Mouse (Mus musculus) adrenal gland, adult 18-20 months (tissue): ENCODE measurements around the gene Ndufb2. TPM values are rescaled to one million over a fixed set of nuclear protein-coding genes. Genes with fewer than 3 reads are reported as not detected.

ENCODE experiments used
- DNase-seq, 2 experiments: peaks; one replicate each; pipeline ENCODE4 v3.0.0; 2021 to 2022; ENCODE audit warnings: low spot score in 2 of 2
- long read RNA-seq, 2 experiments: library from polyadenylated mRNA; stranded (forward); transcript quantifications; one replicate each; pipeline ENCODE4 v2.0.0; 2021
- total RNA-seq, 2 experiments: library from RNA; stranded (reverse); gene quantifications; 1 replicate in 1 of 2; 2 replicates in 1 of 2; pipeline ENCODE4 v1.2.3; 2021

The Ndufb2 gene
- total RNA-seq: 100 to 1,000 TPM; 200 to 263 TPM
- long read RNA-seq, experiment 1, full-length matches to known transcripts: 52 of 61 reads
- long read RNA-seq, experiment 1, partial matches to known transcripts: 1 of 61 reads
- long read RNA-seq, experiment 1, other reads (novel, unspliced or antisense): 8 of 61 reads
- long read RNA-seq, experiment 2, full-length matches to known transcripts: 194 of 214 reads
- long read RNA-seq, experiment 2, partial matches to known transcripts: 14 of 214 reads
- long read RNA-seq, experiment 2, other reads (novel, unspliced or antisense): 6 of 214 reads

DNA sequence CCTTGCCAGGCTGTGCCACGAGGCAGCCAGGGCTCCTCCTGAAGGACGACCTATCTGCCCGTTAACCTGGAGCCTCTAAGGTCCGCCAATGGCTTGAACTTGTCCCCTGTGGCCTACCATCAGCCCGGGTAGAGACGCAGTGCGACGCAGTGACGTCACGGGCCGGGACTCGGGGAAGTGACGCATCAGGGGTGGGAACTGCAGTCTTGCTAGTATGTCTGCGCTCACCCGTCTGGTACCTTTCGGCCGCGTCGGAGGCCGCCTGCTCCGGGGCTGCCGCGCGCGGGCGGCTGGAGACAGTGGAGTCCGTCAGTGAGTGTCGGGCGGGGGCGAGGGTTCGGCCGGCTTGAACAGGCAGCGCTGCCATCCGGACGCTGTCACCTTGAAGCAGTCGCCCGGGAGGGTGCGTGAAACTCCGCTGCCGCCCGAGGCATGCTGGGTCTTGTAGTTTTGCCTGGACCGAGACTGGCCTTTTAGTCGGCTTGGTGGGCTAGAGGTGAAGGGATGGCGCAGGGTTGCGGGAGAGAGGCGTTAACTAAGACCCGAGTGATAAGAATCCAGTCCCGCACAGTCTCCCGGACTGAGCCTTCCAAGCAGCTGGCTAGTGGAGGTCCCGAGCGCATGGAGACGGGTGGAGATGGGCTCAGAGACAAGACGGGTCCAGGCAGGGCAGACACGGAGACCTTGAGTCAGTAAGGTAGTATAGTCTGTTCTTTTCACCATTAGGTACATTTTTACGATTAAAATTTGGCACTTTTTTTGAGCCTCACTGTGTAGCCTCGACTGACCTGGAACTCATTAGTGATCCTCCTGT lies at the start of gene Ndufb2:
Ndufb2 (plus strand) TSS at position 174 of the 814 bp plus-strand sequence.
- peak; percentile 90 to 93 for DNase-seq

- DNase-seq: peak in 1 of 2 experiments; percentile 52
Observed at GRCm38 (mm10) chr6:39542631-39543597, 49.5 kb upstream of the Ndufb2 start.

DNA sequence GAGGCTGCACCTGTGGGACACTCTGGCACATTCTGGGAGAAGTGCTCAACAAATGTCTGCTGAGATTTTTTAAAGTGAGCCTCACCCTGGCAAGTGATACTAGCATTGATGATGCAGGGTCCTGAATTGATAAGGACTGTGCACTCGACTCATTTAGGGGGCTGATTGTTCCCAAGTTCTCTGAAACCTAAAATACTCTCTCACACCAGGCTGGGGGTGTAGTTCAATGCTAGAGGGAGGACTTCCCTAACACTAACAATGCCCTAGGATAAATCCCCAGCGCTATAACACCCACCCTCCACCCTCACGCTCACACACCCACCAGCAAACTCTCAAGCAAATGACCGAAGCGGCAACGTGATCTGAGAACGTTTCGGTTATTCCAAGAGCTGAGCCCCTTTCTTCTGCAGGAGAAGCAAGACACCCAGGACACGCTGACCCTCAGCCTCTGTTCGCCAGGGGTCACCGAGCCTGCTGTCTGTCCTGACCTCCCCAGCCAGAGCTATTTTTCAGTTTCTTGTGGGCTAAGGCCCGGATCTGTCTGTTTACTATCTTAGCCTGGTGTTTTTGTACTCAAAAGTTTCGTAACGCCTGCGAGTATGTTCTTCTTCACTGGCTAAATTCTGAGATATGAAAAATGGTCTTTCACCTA lies 48.5 kb upstream of the Ndufb2 start:
- DNase-seq: no peak

DNA sequence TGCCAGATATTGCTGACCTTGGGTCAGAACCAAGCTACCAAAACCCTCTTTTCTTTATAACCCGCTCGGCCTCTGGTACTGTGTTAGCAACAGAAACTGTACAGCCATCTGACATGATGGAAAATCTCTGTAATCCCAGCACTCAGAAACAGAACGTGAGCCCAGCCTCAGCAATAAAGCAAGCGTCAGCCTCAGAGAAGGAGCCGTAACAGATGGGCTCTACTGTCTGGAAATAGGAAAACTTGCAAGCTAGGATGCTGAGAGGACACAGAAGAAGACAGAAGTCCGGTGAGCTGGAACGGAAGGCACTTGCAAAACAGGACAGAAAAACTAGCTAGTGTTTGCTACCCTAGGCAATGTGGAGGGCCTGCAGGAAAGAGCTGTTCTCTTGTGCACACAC lies 46.9 kb upstream of the Ndufb2 start:
- no peak for DNase-seq

DNA sequence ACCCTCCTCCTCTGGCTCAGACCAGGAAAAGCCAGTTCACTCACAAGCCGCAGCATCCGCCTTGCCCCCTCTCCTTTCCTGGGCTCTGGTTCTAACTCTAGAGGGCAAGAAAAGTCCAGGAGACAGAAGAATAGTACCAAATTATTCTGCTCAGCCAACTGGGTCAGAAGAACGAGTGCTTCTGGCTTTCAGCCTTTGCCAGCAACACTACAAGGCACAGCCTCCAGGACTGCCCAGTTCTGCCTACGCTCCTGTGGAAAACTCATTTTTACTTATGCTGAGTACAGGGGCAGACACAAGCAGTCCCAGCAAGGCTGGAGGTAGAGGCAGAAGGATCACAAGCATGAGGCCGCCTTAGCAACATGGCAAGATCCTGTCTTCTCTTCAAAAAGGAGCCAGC lies 44.3 kb upstream of the Ndufb2 start:
- no peak for DNase-seq

GRCm38 (mm10) chr6:39551981-39552636 lies 40.3 kb upstream of the Ndufb2 start:
- DNase-seq: no peak

DNA sequence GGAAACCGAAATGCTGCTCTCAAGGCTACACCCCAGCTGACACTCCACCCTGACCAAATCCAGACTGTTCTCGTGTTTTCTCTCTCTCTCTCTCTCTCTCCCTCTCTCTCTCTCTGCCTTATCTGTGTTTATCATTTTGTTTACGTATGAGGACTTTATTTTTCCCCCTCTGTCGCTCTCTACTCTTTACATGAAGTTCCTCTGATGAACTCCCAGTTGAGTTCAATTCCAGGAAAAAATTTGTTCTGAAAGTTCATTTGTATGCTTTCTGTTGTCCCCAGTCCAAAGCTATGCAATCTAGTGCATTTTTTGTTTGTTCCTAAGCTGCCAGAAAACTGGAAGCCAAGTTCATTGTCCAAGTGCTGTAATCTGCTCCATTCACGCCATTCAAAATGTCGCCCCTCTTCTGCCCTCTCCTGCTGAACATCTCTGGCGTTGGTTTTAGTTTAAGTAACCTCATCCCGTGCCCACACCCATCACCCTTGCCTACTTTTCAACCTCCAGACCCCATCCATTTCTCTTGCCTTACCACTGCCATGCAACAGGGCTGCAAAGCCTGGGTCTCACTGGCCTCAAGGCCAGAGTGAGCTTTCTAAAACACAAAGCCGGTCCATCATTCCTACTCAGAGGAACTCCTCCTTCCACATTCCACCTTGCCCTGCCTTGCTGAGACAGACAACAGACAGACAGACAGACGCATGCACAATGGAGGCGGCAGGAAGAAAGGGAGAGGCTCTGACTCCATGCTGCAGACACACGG lies 37.3 kb upstream of the Ndufb2 start:
- no peak for DNase-seq

DNA sequence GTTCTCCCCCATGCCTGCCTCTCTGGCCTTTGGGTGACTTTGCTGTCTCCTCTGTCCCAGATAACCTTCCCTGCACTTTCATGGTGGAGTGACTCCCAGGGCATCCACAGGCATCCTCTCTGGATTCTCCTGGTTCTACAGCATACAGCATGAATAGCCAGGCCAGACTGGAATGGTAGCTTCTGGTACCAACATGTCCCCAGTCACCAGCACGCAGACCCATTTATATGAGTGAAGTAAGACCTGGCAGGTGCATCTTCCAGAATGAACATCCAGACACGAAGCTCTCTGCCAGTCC lies 36.8 kb upstream of the Ndufb2 start:
- no peak for DNase-seq

GRCm38 (mm10) chr6:39556900-39557659 lies 35.3 kb upstream of the Ndufb2 start:
- DNase-seq: peak; percentile 42 to 46

- peak; percentile 60 to 64 for DNase-seq
Observed at GRCm38 (mm10) chr6:39557723-39558261, 34.6 kb upstream of the Ndufb2 start, which contains the start of gene Dennd2a. Dennd2a (minus strand) TSS chr6:39557867.

GRCm38 (mm10) chr6:39559276-39559939 lies 33.0 kb upstream of the Ndufb2 start:
- DNase-seq: no peak

DNA sequence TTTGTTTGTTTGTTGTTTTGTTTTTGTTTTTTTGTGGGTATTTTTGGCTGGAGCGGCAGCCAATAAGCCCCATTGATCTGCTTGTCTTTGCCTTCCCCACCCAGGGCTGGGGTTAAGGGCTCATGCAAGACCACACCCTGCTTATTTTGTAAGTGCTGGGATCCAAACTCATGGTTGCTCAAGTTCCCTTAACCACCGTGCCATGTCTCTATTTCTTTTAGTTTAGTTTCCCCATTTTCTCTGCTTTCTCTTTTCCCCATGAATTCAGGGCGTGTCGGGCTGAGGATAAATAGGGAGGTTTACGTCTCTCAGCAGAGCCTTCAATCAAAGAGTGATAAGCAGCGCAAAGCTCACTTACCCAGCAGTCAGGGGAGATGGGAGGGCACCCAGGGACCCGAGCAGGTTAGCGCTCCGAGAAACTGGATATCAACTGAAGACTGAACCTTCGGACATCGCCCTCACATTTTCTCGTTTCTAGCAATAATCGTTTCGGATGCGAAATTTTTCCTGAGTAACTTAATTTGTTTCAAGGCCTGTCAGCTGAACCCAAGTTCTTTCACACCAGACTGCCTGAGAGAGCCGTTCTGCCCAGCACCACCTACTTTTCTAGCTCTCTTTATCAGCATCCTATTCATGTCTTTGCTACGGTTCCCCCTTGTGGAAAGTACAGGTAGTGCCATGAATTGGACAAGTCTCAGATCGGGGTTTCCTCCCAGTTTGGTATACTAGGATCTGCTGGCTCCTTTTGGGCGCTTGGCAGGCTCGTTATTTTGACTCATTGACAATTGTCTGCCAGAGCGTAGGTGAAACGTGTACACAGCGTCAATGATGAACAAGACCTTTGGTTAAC lies 30.0 kb upstream of the Ndufb2 start:
- peak; percentile 65 to 72 for DNase-seq

- no peak for DNase-seq
Observed at GRCm38 (mm10) chr6:39567528-39567927, 24.8 kb upstream of the Ndufb2 start.

GRCm38 (mm10) chr6:39570426-39570825 lies 21.9 kb upstream of the Ndufb2 start:
- DNase-seq: peak in 1 of 2 experiments; percentile 26

- peak; percentile 73 to 74 for DNase-seq
Observed at GRCm38 (mm10) chr6:39573791-39574554, 18.4 kb upstream of the Ndufb2 start, which contains the start of gene Adck2. Adck2 (plus strand) TSS chr6:39573873.

GRCm38 (mm10) chr6:39574555-39574869 lies 17.9 kb upstream of the Ndufb2 start:
- DNase-seq: no peak
